Mouse (Mus musculus) myocyte (in vitro differentiated cells): ENCODE measurements around the gene Lpcat2. TPM values are rescaled to one million over a fixed set of nuclear protein-coding genes. Genes with fewer than 3 reads are reported as not detected.

ENCODE experiments used
- H3K27me3 ChIP-seq: one replicate; pipeline ENCODE4 v1.6.1; 2011; ENCODE audit not compliant: control insufficient read depth, insufficient read depth, insufficient read length
- H3K36me3 ChIP-seq: one replicate; pipeline ENCODE4 v1.6.1; 2011; ENCODE audit not compliant: control insufficient read depth, insufficient read depth
- H3K4me2 ChIP-seq: one replicate; pipeline ENCODE4 v1.6.1; 2011; ENCODE audit warnings: low read depth, control low read depth
- H3K4me3 ChIP-seq: one replicate; pipeline ENCODE4 v1.5.1; 2011; ENCODE audit warnings: mild to moderate bottlenecking, control low read depth, moderate library complexity
- H3K79me2 ChIP-seq: one replicate; pipeline ENCODE4 v1.6.1; 2011; ENCODE audit not compliant: control insufficient read depth, insufficient read depth
- H3ac ChIP-seq: one replicate; pipeline ENCODE4 v1.6.1; 2011; ENCODE audit not compliant: control insufficient read depth, insufficient read length
- CEBPB ChIP-seq: IDR thresholded peaks from 2 replicates; pipeline ENCODE4 v1.6.1; 2011; ENCODE audit warnings: mild to moderate bottlenecking, moderate library complexity; ENCODE audit not compliant: poor library complexity, insufficient read depth, severe bottlenecking
- E2F4 ChIP-seq: IDR thresholded peaks from one replicate; pipeline ENCODE4 v1.6.1; 2011; ENCODE audit warnings: mild to moderate bottlenecking, control low read depth, moderate library complexity; ENCODE audit not compliant: insufficient read depth
- MAX ChIP-seq: IDR thresholded peaks from one replicate; pipeline ENCODE4 v1.6.1; 2011; ENCODE audit warnings: low read depth, mild to moderate bottlenecking, control low read depth
- MYOD1 ChIP-seq, 3 experiments: IDR thresholded peaks; one replicate each; pipeline ENCODE4 v1.6.1; 2011; ENCODE audit warnings: control low read depth in 2 of 3, low read depth in 2 of 3, mild to moderate bottlenecking in 2 of 3, moderate library complexity in 1 of 3; ENCODE audit not compliant: insufficient read length in 2 of 3, control insufficient read depth in 1 of 3
- MYOG ChIP-seq, 3 experiments: IDR thresholded peaks; one replicate each; pipeline ENCODE4 v1.6.1; 2011; ENCODE audit warnings: control low read depth in 2 of 3, low read depth in 2 of 3, mild to moderate bottlenecking in 2 of 3; ENCODE audit not compliant: insufficient read length in 2 of 3, control insufficient read depth in 1 of 3, insufficient read depth in 1 of 3
- POLR2A ChIP-seq: IDR thresholded peaks from one replicate; pipeline ENCODE4 v1.6.1; 2011; ENCODE audit warnings: low read depth, mild to moderate bottlenecking, control low read depth, moderate library complexity; ENCODE audit not compliant: insufficient read length
- POLR2AphosphoS2 ChIP-seq: IDR thresholded peaks from one replicate; pipeline ENCODE4 v1.6.1; 2011; ENCODE audit warnings: low read depth, control low read depth; ENCODE audit not compliant: insufficient read length
- REST ChIP-seq: IDR thresholded peaks from one replicate; pipeline ENCODE4 v1.6.1; 2011; ENCODE audit warnings: mild to moderate bottlenecking, control low read depth, moderate library complexity; ENCODE audit not compliant: insufficient read depth, insufficient read length
- SRF ChIP-seq: IDR thresholded peaks from one replicate; pipeline ENCODE4 v1.6.1; 2011; ENCODE audit warnings: low read depth; ENCODE audit not compliant: control insufficient read depth, insufficient read length
- TCF12 ChIP-seq: IDR thresholded peaks from one replicate; pipeline ENCODE4 v1.6.1; 2011; ENCODE audit warnings: mild to moderate bottlenecking, control low read depth; ENCODE audit not compliant: poor library complexity, insufficient read depth, severe bottlenecking
- TCF3 ChIP-seq: IDR thresholded peaks from one replicate; pipeline ENCODE4 v1.6.1; 2011; ENCODE audit warnings: low read depth, control low read depth; ENCODE audit not compliant: insufficient read length
- USF1 ChIP-seq: IDR thresholded peaks from one replicate; pipeline ENCODE4 v1.6.1; 2011; ENCODE audit warnings: low read depth, mild to moderate bottlenecking, control low read depth, moderate library complexity
- polyA plus RNA-seq: library from polyadenylated mRNA; unstranded; fragments of >200 nt; fragmentation: generic; extraction: Trizol; gene quantifications from one replicate; pipeline ENCODE4 v1.2.1, GENCODE M21; 2012; ENCODE audit warnings: missing spikeins

Gene Lpcat2
- polyA plus RNA-seq, 1 experiment: 0.08 TPM

DNA sequence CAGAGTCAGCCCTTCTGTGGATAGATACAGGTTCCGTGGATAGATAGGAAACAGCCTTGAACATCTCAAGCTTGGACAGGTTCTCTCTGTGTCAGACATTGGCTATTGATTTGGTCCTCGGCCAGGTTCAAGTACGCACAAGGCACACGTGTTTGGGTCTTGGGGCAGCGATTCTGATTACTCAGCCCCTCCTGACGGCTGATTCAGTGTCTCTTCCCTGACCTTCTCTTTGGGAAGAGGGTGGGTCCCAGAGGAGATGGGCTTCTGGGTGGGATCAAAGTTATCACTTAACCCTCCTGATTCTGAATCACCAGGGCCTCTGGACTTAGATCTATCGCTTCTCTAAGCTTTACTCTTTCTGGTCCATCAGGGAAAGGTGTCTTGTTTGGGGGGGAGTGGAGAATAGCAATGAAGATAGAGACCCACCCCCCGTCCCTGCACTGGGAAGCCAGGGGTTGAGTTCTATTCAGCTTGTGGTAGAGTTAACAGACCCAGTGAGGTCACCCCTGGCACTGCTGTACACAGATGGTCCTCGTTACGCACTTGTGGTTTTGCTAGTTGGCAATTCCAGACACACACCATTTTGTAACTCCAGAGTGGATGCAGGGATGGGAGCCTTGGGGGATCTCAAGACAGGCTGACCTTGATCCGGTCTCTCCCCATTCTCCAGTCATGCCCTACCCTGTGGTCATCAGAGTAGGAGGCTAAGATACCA is 20.2 kb upstream of the Lpcat2 start:
- H3K27me3 ChIP-seq: no peaks in the 10 kb centered on the region
- no peak overlapping the region for H3K4me3 ChIP-seq
- H3K4me2 ChIP-seq: peak overlapping the region; percentile 53
- no peaks in the 10 kb centered on the region for H3K36me3 ChIP-seq
- TF ChIP-seq SRF (no peak), MYOD1 (IDR thresholded peaks at IDR 0.05; ENCODE audit: control insufficient read depth in 1 of 3, insufficient read length in 2 of 3, low read depth in 2 of 3) (no peak), E2F4 (no peak), TCF12 (no peak), POLR2A (no peak), TCF3 (no peak), USF1 (no peak), MYOG (IDR thresholded peaks at IDR 0.05; ENCODE audit: control insufficient read depth in 1 of 3, insufficient read depth in 1 of 3, insufficient read length in 2 of 3, low read depth in 2 of 3) (no peak), MAX (no peak), REST (no peak), CEBPB (no peak), POLR2AphosphoS2 (no peak)
- no peaks in the 10 kb centered on the region for H3K79me2 ChIP-seq
- no peak overlapping the region for H3ac ChIP-seq

DNA sequence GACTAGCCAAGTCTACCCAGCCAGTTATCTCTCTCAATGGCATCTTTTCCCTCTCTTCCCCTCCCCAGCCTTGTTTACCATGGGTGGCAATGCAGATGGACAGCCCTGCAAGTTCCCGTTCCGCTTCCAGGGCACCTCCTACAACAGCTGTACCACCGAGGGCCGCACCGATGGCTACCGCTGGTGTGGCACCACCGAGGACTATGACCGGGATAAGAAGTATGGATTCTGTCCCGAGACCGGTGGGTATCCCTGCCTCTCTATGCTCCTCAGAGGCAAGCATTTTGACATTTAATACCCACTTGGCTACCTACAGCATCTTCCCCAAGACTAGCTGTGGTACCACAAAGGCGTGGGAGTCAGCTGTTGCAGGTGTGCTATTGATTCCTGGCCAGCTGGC is 19.2 kb upstream of the Lpcat2 start:
- no peak overlapping the region for H3ac ChIP-seq
- H3K36me3 ChIP-seq: no peaks in the 10 kb centered on the region
- H3K4me3 ChIP-seq: no peak overlapping the region
- no peaks in the 10 kb centered on the region for H3K27me3 ChIP-seq
- H3K79me2 ChIP-seq: no peaks in the 10 kb centered on the region
- no peak overlapping the region for H3K4me2 ChIP-seq
- TF ChIP-seq REST (no peak), SRF (no peak), CEBPB (no peak), TCF3 (no peak), MYOG (IDR thresholded peaks at IDR 0.05; ENCODE audit: control insufficient read depth in 1 of 3, insufficient read depth in 1 of 3, insufficient read length in 2 of 3, low read depth in 2 of 3) (no peak), POLR2A (no peak), USF1 (no peak)

DNA sequence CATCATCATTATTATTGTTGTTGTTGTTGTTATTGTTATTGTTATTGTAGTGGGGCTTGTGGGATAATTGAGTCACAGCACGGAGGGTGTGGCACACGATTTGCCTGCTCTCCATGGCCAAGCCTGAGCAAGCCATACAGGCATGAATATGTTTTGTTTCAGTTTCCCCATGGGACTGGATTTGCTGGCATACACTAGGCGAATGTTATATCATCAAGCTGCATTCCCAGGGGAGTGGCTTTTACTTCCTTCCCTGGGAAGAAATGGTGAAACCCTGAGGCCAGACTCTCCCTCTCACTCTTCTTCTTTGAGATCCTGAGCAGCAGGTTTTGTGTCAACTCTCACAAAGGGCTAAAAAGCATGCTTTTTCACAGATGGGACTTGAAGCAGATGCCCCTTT is 16.5 kb upstream of the Lpcat2 start:
- no peaks in the 10 kb centered on the region for H3K36me3 ChIP-seq
- TF ChIP-seq SRF (no peak), REST (no peak), TCF3 (no peak), POLR2AphosphoS2 (no peak), CEBPB (no peak), MAX (no peak), TCF12 (no peak), POLR2A (no peak), MYOG (IDR thresholded peaks at IDR 0.05; ENCODE audit: control insufficient read depth in 1 of 3, insufficient read depth in 1 of 3, insufficient read length in 2 of 3, low read depth in 2 of 3) (no peak), E2F4 (no peak), MYOD1 (IDR thresholded peaks at IDR 0.05; ENCODE audit: control insufficient read depth in 1 of 3, insufficient read length in 2 of 3, low read depth in 2 of 3) (no peak), USF1 (no peak)
- H3ac ChIP-seq: no peak overlapping the region
- H3K4me2 ChIP-seq: no peak overlapping the region
- H3K4me3 ChIP-seq: no peak overlapping the region
- no peaks in the 10 kb centered on the region for H3K27me3 ChIP-seq
- no peaks in the 10 kb centered on the region for H3K79me2 ChIP-seq

DNA sequence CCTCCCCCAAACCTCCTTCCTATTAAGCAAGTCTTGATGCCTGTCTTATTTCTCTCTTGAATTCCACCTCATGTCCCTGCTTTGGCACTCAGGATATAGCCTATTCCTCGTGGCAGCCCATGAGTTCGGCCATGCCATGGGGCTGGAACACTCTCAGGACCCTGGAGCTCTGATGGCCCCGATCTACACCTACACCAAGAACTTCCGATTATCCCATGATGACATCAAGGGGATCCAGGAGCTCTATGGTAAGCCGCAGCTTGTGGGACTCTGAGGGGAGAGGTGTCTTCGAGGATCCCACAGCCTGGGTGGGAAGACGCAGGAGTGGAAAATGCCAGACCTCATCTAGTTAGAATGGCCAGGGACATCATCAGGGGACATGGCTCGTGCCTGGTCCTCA is 16.0 kb upstream of the Lpcat2 start:
- H3K4me3 ChIP-seq: no peak overlapping the region
- H3K79me2 ChIP-seq: no peaks in the 10 kb centered on the region
- H3K27me3 ChIP-seq: no peaks in the 10 kb centered on the region
- no peaks in the 10 kb centered on the region for H3K36me3 ChIP-seq
- no peak overlapping the region for H3ac ChIP-seq
- TF ChIP-seq MYOD1 (IDR thresholded peaks at IDR 0.05; ENCODE audit: control insufficient read depth in 1 of 3, insufficient read length in 2 of 3, low read depth in 2 of 3) (no peak), TCF3 (no peak), MAX (no peak), REST (no peak), TCF12 (no peak), SRF (no peak), POLR2A (no peak), E2F4 (no peak), USF1 (no peak), CEBPB (no peak), POLR2AphosphoS2 (no peak)
- H3K4me2 ChIP-seq: no peak overlapping the region

DNA sequence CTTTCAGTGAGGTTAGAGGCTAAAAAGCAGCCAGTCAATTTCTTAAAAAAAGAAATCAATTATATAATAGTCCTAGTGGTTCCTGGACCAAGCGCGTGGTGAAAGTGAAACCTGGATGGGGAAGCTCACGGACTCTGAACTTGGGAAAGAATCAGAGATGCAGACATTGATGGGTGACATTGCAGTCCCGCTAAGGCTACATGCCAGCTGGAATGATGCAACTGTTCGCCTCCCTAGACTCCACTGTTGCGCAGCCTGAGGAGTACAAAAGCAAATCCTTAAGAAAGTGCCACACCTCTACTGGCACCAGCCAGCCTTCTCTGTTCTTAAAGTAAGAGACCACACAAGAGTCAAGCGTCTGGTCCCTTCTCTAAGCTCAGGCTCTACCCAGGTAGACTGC is 15.3 kb upstream of the Lpcat2 start:
- Histone ChIP-seq H3K27me3 (no peaks in the 10 kb centered on the region), H3ac (no peak overlapping the region), H3K36me3 (no peaks in the 10 kb centered on the region), H3K79me2 (no peaks in the 10 kb centered on the region), H3K4me2 (no peak overlapping the region), H3K4me3 (no peak overlapping the region)
- TF ChIP-seq MYOG (IDR thresholded peaks at IDR 0.05; ENCODE audit: control insufficient read depth in 1 of 3, insufficient read depth in 1 of 3, insufficient read length in 2 of 3, low read depth in 2 of 3) (no peak), TCF12 (no peak)
